Mouse (Mus musculus): ENCODE measurements around the gene Mta3.

DNA sequence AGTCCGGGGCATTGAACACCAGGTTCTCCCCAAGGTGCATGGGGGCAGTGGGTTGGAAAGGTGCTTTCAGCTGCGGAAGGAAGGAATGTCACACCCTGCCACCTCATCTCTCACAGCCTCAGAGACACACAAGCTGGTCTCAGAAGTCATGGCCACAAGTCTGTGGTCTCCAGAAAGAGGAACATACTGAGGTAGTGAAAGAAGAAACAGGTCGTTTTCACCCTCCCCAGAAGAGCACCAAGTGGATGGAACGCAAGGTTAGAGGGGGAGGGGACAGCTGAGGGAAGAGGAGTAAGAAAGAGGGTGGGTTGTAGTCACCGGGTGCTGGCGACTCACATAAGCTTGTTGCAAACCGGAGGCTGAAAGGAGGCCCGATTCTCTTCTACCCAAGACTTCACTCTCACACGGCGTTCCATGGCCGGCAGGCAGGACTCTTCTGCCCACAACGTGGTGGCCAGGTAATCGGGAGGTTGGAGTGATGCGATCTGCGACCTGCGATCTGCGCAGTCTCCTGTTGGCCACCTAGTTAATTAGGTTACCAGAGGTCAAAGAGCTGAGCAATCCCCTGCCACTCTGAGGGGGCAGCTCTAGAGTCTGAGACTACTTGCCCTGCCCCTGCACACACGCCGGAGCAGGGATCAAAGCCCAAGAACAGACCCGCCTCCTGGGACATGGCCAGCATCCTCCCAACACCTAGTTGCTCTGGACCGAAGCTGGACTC, 140.5 kb downstream of the Mta3 start:
- no peak for TF ChIP-seq POLR2A (IDR thresholded peaks at IDR 0.05; ENCODE audit: low read depth, low read length)
- TF ChIP-seq CTCF (IDR thresholded peaks at IDR 0.05; ENCODE audit: extremely low read depth, insufficient read length, insufficient replicate concordance, low read depth, low read length) = no peak
